Mouse (Mus musculus) cortical plate, adult 2 months (tissue): ENCODE measurements at regions not wholly inside any gene's neighbourhood (a gene's known extent, or its start where the extent isn't known, plus 50 kb on each side); places are given as distances from the start of the nearest gene placed in this dataset.
A peak's percentile ranks its signal among the peaks of the same experiment; 100 is the strongest.

Source experiments
- H3K27ac ChIP-seq: fragments of 200-500 bp; 2 replicates; pipeline ENCODE4 v1.5.1; 2012; ENCODE audit warnings: low read length, control low read depth, inconsistent platforms; ENCODE audit not compliant: insufficient read depth
- H3K4me1 ChIP-seq: fragments of 200-500 bp; 2 replicates; pipeline ENCODE4 v1.6.1; 2011; ENCODE audit warnings: low read length; ENCODE audit not compliant: control insufficient read depth, insufficient read depth
- H3K4me3 ChIP-seq: fragments of 200-500 bp; 2 replicates; pipeline ENCODE4 v1.5.1; 2011; ENCODE audit warnings: mild to moderate bottlenecking, low read length, control low read depth; ENCODE audit not compliant: insufficient read depth
- CTCF ChIP-seq: fragments of 200-500 bp; IDR thresholded peaks from 2 replicates; pipeline ENCODE4 v1.5.1; 2011; ENCODE audit warnings: mild to moderate bottlenecking, control low read depth, low read length; ENCODE audit not compliant: insufficient read depth; ENCODE audit errors: extremely low read depth
- POLR2A ChIP-seq: fragments of 200-500 bp; IDR thresholded peaks from 2 replicates; pipeline ENCODE4 v1.6.1; 2011; ENCODE audit warnings: mild to moderate bottlenecking, low read length, control low read depth; ENCODE audit not compliant: insufficient read depth; ENCODE audit errors: extremely low read depth

- TF ChIP-seq CTCF (no peak), POLR2A (no peak)
- Histone ChIP-seq H3K4me3 (no peak overlapping the region), H3K4me1 (no peaks in the 10 kb centered on the region), H3K27ac (no peak overlapping the region)
Measured at GRCm38 (mm10) chr8:50387189-50387588, 1543.4 kb upstream of the Tenm3 start.

- no peak for TF ChIP-seq POLR2A
- no peak for TF ChIP-seq CTCF
- Histone ChIP-seq H3K4me1 (no peaks in the 10 kb centered on the region), H3K4me3 (no peak overlapping the region), H3K27ac (no peak overlapping the region)
Measured at GRCm38 (mm10) chr8:50383697-50384096, 1539.9 kb upstream of the Tenm3 start.

- Histone ChIP-seq H3K4me3 (no peak overlapping the region), H3K4me1 (no peaks in the 10 kb centered on the region), H3K27ac (no peak overlapping the region)
- TF ChIP-seq POLR2A (no peak), CTCF (no peak)
Measured at GRCm38 (mm10) chr8:50379745-50380144, 1536.0 kb upstream of the Tenm3 start.

- TF ChIP-seq POLR2A (no peak), CTCF (no peak)
- Histone ChIP-seq H3K27ac (no peak overlapping the region), H3K4me3 (no peak overlapping the region), H3K4me1 (no peaks in the 10 kb centered on the region)
Measured at GRCm38 (mm10) chr8:50373790-50374189, 1530.0 kb upstream of the Tenm3 start.

GRCm38 (mm10) chr8:50326485-50326884, 1482.7 kb upstream of the Tenm3 start:
- Histone ChIP-seq H3K4me3 (no peak overlapping the region), H3K27ac (no peak overlapping the region), H3K4me1 (no peaks in the 10 kb centered on the region)
- no peak for TF ChIP-seq POLR2A
- no peak for TF ChIP-seq CTCF

- no peaks in the 10 kb centered on the region for H3K4me1 ChIP-seq
- H3K4me3 ChIP-seq = no peak overlapping the region
- no peak overlapping the region for H3K27ac ChIP-seq
- TF ChIP-seq POLR2A (no peak), CTCF (no peak)
Measured at GRCm38 (mm10) chr8:50321356-50321963, 1477.7 kb upstream of the Tenm3 start.

GRCm38 (mm10) chr8:50316641-50317040, 1472.9 kb upstream of the Tenm3 start:
- TF ChIP-seq CTCF (no peak), POLR2A (no peak)
- Histone ChIP-seq H3K4me3 (no peak overlapping the region), H3K27ac (no peak overlapping the region), H3K4me1 (no peaks in the 10 kb centered on the region)

- Histone ChIP-seq H3K27ac (no peak overlapping the region), H3K4me3 (no peak overlapping the region), H3K4me1 (no peaks in the 10 kb centered on the region)
- no peak for TF ChIP-seq CTCF
Measured at GRCm38 (mm10) chr8:50310308-50310707, 1466.6 kb upstream of the Tenm3 start.

- TF ChIP-seq POLR2A = no peak
- H3K4me1 ChIP-seq = no peaks in the 10 kb centered on the region
- no peak overlapping the region for H3K27ac ChIP-seq
- H3K4me3 ChIP-seq = no peak overlapping the region
Measured at GRCm38 (mm10) chr8:50300316-50300715, 1456.6 kb upstream of the Tenm3 start.

GRCm38 (mm10) chr8:50293501-50293900, 1449.8 kb upstream of the Tenm3 start:
- H3K27ac ChIP-seq = no peak overlapping the region
- no peak overlapping the region for H3K4me3 ChIP-seq
- no peak for TF ChIP-seq POLR2A
- TF ChIP-seq CTCF = 0 out of 2 replicates have a peak, but pooled peaks have one; percentile 34
- H3K4me1 ChIP-seq = no peaks in the 10 kb centered on the region
